Mouse (Mus musculus) testis, adult 2 months (tissue): ENCODE measurements at regions not wholly inside any gene's neighbourhood (a gene's known extent, or its start where the extent isn't known, plus 50 kb on each side); places are given as distances from the start of the nearest gene placed in this dataset.

Source experiments
- H3K27ac ChIP-seq: fragments of 200-500 bp; 2 replicates; pipeline ENCODE4 v1.5.1; 2012; ENCODE audit warnings: low read depth, low read length; ENCODE audit not compliant: control insufficient read depth, insufficient read depth
- H3K27me3 ChIP-seq: fragments of 200-500 bp; 2 replicates; pipeline ENCODE4 v1.6.1; 2012; ENCODE audit warnings: mild to moderate bottlenecking, low read length, moderate library complexity; ENCODE audit not compliant: control insufficient read depth, insufficient read depth
- H3K36me3 ChIP-seq: fragments of 200-500 bp; 2 replicates; pipeline ENCODE4 v1.6.1; 2012; ENCODE audit warnings: mild to moderate bottlenecking, low read length; ENCODE audit not compliant: control insufficient read depth, insufficient read depth
- H3K4me1 ChIP-seq: fragments of 200-500 bp; 2 replicates; pipeline ENCODE4 v1.6.1; 2012; ENCODE audit warnings: low read length; ENCODE audit not compliant: control insufficient read depth, insufficient read depth
- H3K4me3 ChIP-seq: fragments of 200-500 bp; 2 replicates; pipeline ENCODE4 v1.5.1; 2012; ENCODE audit warnings: low read depth, mild to moderate bottlenecking, low read length, moderate library complexity, mixed read lengths; ENCODE audit not compliant: control insufficient read depth
- CTCF ChIP-seq: fragments of 200-500 bp; IDR thresholded peaks from 2 replicates; pipeline ENCODE4 v1.5.1; 2012; ENCODE audit warnings: low read depth, mild to moderate bottlenecking, inconsistent platforms, low read length, moderate library complexity; ENCODE audit not compliant: control insufficient read depth, insufficient read depth, insufficient replicate concordance
- POLR2A ChIP-seq: fragments of 200-500 bp; IDR thresholded peaks from 2 replicates; pipeline ENCODE4 v1.6.1; 2012; ENCODE audit warnings: low read depth, mild to moderate bottlenecking, inconsistent platforms, low read length, moderate library complexity; ENCODE audit not compliant: control insufficient read depth

DNA sequence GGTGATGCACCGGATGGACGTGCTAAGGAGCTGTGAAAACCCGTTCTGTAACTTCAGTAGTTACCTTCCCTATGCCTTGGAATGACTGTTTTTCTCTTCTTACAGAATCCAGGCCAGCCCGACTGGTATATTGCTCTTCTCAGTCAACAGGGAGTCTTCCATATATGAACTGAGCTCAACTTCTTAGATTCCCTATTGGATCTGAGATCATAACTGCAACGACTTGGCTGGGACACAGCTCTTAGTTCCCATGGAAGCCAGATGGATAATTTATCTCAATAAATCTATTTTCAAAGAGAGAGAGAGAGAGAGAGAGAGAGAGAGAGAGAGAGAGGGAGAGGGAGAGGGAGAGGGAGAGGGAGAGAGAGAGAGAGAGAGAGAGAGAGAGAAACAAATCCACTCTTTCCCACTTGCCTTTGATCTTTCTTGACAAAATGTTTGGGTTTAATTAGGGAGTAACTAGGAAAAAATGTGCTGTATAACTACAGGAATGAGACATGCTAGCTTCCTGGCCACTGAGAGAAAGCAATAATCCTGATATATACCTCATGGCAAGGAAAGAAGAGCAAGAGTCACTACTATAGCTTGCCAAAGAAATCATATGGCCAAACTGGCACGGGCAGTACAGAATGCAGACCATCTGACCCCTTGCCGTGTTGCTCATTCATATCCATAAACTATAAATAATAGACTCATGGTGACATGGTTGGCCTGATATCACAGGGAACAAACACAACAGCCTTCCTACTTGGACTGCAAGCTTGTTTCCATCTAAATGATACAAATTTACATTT, 73.3 kb upstream of the Cnksr3 start:
- TF ChIP-seq POLR2A (no peak), CTCF (no peak)
- no peaks in the 10 kb centered on the region for H3K36me3 ChIP-seq
- no peak overlapping the region for H3K4me3 ChIP-seq
- H3K27me3 ChIP-seq: no peaks in the 10 kb centered on the region
- H3K27ac ChIP-seq: no peak overlapping the region
- no peaks in the 10 kb centered on the region for H3K4me1 ChIP-seq

DNA sequence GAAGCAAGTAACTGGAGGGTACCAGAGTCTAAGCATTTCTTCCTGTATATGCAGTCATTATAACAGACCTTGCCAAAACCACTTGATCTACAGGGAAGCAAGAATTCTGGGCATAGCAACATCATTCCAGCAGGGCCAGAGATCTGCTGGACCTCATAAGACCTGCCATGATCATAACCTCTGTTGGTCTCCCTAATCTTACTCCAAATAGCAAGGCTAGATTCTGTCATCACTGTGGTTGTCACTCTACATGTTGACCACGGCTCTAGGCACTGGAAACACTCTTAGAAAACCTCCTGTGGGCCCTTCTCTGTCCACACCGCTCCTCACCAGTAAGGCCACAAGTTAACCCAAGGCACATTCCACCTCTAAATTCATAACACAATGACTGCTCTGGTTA, 68.4 kb upstream of the Cnksr3 start:
- H3K4me1 ChIP-seq: no peaks in the 10 kb centered on the region
- no peak for TF ChIP-seq CTCF
- no peak for TF ChIP-seq POLR2A
- no peak overlapping the region for H3K27ac ChIP-seq
- no peaks in the 10 kb centered on the region for H3K27me3 ChIP-seq
- no peaks in the 10 kb centered on the region for H3K36me3 ChIP-seq
- no peak overlapping the region for H3K4me3 ChIP-seq

DNA sequence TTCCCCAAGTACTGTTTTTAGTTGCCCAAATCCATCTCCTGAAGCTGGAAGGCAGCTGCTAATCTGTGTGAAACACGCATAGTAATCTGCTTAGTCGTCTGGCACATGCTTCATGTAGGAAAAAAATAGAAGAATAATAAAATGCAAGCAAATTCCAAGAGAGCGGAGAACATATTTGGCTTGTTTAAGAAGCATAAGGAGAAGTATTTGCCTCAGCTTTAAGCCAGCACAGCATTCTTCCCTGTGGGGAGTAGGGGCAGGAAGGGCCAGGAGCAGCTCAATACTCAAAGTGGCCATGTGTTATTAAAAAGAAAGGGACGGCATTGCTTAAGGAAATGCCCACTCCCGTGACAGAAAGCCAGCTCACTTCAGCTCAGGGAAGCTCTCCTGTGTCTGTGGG, 66.8 kb upstream of the Cnksr3 start:
- H3K27ac ChIP-seq: no peak overlapping the region

DNA sequence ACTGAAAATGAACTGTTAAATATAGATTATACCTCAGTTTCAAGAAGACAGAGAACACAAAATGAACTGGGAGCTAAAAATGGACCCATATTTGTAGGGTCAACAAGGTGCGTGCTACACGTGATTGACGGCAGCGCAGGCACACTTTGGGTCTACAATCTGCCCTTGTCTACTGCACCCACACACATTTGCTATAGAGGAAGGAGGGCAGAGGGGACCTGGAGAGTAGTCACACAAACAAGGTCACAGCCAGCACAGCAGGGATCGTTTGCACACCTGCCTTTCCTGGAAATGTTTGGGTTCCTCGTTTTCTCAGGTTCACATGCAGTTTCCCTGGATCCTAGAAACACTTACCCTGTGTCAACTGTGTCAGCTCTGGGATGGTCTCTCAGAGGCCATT, 63.3 kb upstream of the Cnksr3 start:
- Histone ChIP-seq H3K4me3 (no peak overlapping the region), H3K36me3 (no peaks in the 10 kb centered on the region), H3K27ac (no peak overlapping the region), H3K27me3 (no peaks in the 10 kb centered on the region), H3K4me1 (no peaks in the 10 kb centered on the region)
- TF ChIP-seq CTCF (no peak), POLR2A (no peak)

More for the DNA sequence above, 66.8 kb upstream of the Cnksr3 start:
- H3K36me3 ChIP-seq: no peaks in the 10 kb centered on the region
- no peaks in the 10 kb centered on the region for H3K27me3 ChIP-seq
- no peaks in the 10 kb centered on the region for H3K4me1 ChIP-seq
- no peak overlapping the region for H3K4me3 ChIP-seq
- TF ChIP-seq CTCF: no peak
- TF ChIP-seq POLR2A: no peak

DNA sequence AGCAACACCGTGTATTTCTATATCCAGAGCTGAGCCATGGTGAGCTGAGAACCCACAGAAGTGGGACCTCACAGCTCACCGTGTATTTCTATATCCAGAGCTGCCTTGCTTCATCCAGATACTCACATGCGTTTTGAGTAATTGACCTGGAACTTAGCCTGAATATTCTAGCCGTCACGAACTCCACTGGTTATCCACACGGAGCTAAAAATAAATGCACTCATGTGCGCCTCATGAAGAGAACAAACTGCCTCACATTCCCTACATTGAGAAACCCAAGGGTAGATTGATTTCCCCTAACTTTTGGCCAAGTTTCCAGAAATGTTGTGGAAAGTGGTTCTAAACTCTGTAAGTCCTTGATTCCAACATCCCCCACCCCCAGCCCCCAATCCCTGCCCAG, 62.4 kb upstream of the Cnksr3 start:
- TF ChIP-seq CTCF (no peak), POLR2A (no peak)

DNA sequence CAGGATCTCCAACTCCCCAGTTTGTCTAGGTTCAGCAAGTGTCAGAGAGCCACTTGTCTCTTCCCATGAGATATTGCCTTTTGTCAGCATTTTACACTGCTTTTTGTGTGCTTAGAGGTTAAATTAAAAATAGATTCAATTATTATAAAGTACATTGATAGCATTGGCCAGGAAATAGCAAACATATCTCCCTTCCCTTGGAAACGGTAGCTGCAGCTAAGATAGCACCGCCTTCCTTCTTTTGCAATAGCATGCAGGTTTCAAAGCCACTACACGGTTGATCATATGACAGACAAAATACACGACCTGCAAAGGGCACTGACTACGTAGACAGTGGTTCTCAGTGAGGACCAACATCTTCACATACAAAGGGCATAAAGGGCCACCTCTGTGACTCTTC, 59.1 kb upstream of the Cnksr3 start:
- Histone ChIP-seq H3K4me1 (no peaks in the 10 kb centered on the region), H3K27me3 (no peaks in the 10 kb centered on the region), H3K27ac (no peak overlapping the region), H3K4me3 (no peak overlapping the region), H3K36me3 (no peaks in the 10 kb centered on the region)
- TF ChIP-seq POLR2A (no peak), CTCF (no peak)

More for the DNA sequence above, 62.4 kb upstream of the Cnksr3 start:
- Histone ChIP-seq H3K4me1 (no peaks in the 10 kb centered on the region), H3K4me3 (no peak overlapping the region), H3K27ac (no peak overlapping the region), H3K27me3 (no peaks in the 10 kb centered on the region), H3K36me3 (no peaks in the 10 kb centered on the region)

DNA sequence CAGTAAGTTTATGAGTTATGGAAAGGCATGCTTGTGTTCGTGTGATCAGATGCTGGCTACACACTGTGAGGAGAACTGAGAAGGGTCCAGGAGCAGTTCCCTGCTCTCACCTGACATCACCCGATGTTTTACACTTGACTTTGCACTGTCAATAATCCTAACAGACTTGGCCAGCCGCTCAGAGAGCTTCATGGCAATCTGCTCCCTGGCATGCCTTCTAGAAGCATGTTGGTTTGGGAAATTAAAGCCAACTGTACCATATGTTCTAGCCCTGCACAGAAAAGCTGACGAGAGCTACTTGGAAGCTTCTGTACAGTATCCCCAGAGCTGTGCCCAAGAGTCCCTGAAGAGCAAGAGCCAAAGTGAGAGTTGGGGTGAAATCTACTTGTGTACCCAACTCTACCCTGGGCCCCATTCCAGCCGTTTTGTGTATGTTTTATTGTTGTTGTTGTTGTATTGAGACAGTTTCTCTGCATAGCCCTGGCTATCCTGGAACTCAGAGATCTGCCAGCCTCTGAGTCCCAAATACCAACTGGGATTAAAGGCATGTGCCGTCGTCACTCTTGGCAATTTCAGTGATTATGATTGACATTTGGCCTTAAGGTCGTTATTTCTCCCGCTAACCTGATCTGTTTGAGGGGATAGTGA, 56.5 kb upstream of the Cnksr3 start:
- H3K27me3 ChIP-seq: no peaks in the 10 kb centered on the region
- no peak for TF ChIP-seq POLR2A
- TF ChIP-seq CTCF: no peak
- H3K27ac ChIP-seq: no peak overlapping the region
- H3K36me3 ChIP-seq: no peaks in the 10 kb centered on the region
- no peak overlapping the region for H3K4me3 ChIP-seq
- no peaks in the 10 kb centered on the region for H3K4me1 ChIP-seq
